Mouse (Mus musculus) urinary bladder, postnatal 36 days (tissue): Measurements from ENCODE around the gene Fgf8.
A peak's percentile ranks its signal among the peaks of the same experiment; 100 is the strongest.

Experiments used
- DNase-seq, 2 experiments: peaks; one replicate each; pipeline ENCODE4 v3.0.0; 2022; ENCODE audit warnings: low spot score in 2 of 2, mixed read lengths in 1 of 2

The Fgf8 gene

GRCm38 (mm10) chr19:45742218-45742983, at the start of gene Fgf8:
Gene Fgf8, minus strand, starts transcription at chr19:45742915.
- no peak for DNase-seq

GRCm38 (mm10) chr19:45792404-45792803, 49.7 kb upstream of the Fgf8 start:
- DNase-seq, result no peak

GRCm38 (mm10) chr19:45789888-45790874, 47.5 kb upstream of the Fgf8 start:
- DNase-seq, result peak in 1 of 2 experiments; percentile 32

- no peak for DNase-seq
These were observed 46.6 kb upstream of the Fgf8 start for GRCm38 (mm10) chr19:45789365-45789764.

GRCm38 (mm10) chr19:45788337-45788736, 45.6 kb upstream of the Fgf8 start:
- no peak for DNase-seq

- DNase-seq, result no peak
These were observed 44.7 kb upstream of the Fgf8 start for GRCm38 (mm10) chr19:45787450-45787849.

GRCm38 (mm10) chr19:45785470-45785869, 42.8 kb upstream of the Fgf8 start:
- no peak for DNase-seq

GRCm38 (mm10) chr19:45783933-45784576, 41.3 kb upstream of the Fgf8 start:
- DNase-seq, result no peak

GRCm38 (mm10) chr19:45783181-45783932, 40.6 kb upstream of the Fgf8 start, which contains the start of gene Mgea5:
Gene Mgea5, minus strand, starts transcription at chr19:45783837.
- DNase-seq, result peak; percentile 94 to 98

GRCm38 (mm10) chr19:45782315-45783001, 39.7 kb upstream of the Fgf8 start:
- DNase-seq, result peak; percentile 66 to 77

- DNase-seq, result no peak
These were observed 39.0 kb upstream of the Fgf8 start for GRCm38 (mm10) chr19:45781676-45782075.

- no peak for DNase-seq
These were observed 37.7 kb upstream of the Fgf8 start for GRCm38 (mm10) chr19:45780350-45780915.

- no peak for DNase-seq
These were observed 32.8 kb upstream of the Fgf8 start for GRCm38 (mm10) chr19:45775486-45775885.

GRCm38 (mm10) chr19:45771501-45771900, 28.8 kb upstream of the Fgf8 start:
- DNase-seq, result no peak

GRCm38 (mm10) chr19:45760810-45761209, 18.1 kb upstream of the Fgf8 start:
- DNase-seq, result no peak

- no peak for DNase-seq
These were observed 16.0 kb upstream of the Fgf8 start for GRCm38 (mm10) chr19:45758671-45759070.

- DNase-seq, result no peak
These were observed 10.8 kb upstream of the Fgf8 start for GRCm38 (mm10) chr19:45753551-45753950.

- no peak for DNase-seq
These were observed 9.2 kb upstream of the Fgf8 start for GRCm38 (mm10) chr19:45751881-45752280.

- DNase-seq, result peak; percentile 82 to 83
These were observed 6.7 kb upstream of the Fgf8 start, which contains the start of gene Npm3 for GRCm38 (mm10) chr19:45749243-45750043. Gene Npm3, minus strand, starts transcription at chr19:45749591.
